Mouse (Mus musculus) limb, embryonic 13.5 days (tissue): Measurements from ENCODE around the gene Polr2i. TPM values are rescaled to one million over a fixed set of nuclear protein-coding genes. Genes with fewer than 3 reads are reported as not detected.

Source experiments
- ATAC-seq: fragments of 200-750 bp; cut with Nextera tagmentation; 2 replicates; pipeline ENCODE4 v1.8.0; 2017; ENCODE audit warnings: low read depth, moderate number of reproducible peaks, moderate TSS enrichment; ENCODE audit not compliant: low FRiP score
- H3K27ac ChIP-seq: fragments of 300-500 bp; sonication (generic); 2 replicates; pipeline ENCODE4 v1.5.1; 2015; ENCODE audit warnings: inconsistent platforms, mild to moderate bottlenecking, moderate library complexity
- H3K27me3 ChIP-seq: fragments of 300-500 bp; sonication (generic); 2 replicates; pipeline ENCODE4 v1.6.1; 2015; ENCODE audit warnings: mild to moderate bottlenecking, inconsistent platforms
- H3K36me3 ChIP-seq: fragments of 300-500 bp; sonication (generic); 2 replicates; pipeline ENCODE4 v1.6.1; 2015; ENCODE audit warnings: inconsistent platforms, mild to moderate bottlenecking, moderate library complexity
- H3K4me1 ChIP-seq: fragments of 300-500 bp; sonication (generic); 2 replicates; pipeline ENCODE4 v1.6.1; 2015; ENCODE audit warnings: inconsistent platforms
- H3K4me2 ChIP-seq: fragments of 300-500 bp; sonication (generic); replicated peaks from 2 replicates; pipeline ENCODE4 v1.6.1; 2015; ENCODE audit warnings: inconsistent platforms, mild to moderate bottlenecking, moderate library complexity
- H3K4me3 ChIP-seq: fragments of 300-500 bp; sonication (generic); 2 replicates; pipeline ENCODE4 v1.5.1; 2015; ENCODE audit warnings: moderate library complexity, mild to moderate bottlenecking, inconsistent platforms
- H3K9ac ChIP-seq: fragments of 300-500 bp; sonication (generic); 2 replicates; pipeline ENCODE4 v1.6.1; 2015; ENCODE audit warnings: mild to moderate bottlenecking, inconsistent platforms
- H3K9me3 ChIP-seq: fragments of 300-500 bp; sonication (generic); 2 replicates; pipeline ENCODE4 v1.6.1; 2016; ENCODE audit warnings: inconsistent platforms
- WGBS: fragments of 180-500 bp; shearing (Covaris S2); methylation state at CpG from one replicate; pipeline ENCODE4 v1.1.7; 2015; 5-methylcytosine and 5-hydroxymethylcytosine counted together
- polyA plus RNA-seq: library from polyadenylated mRNA; unstranded; fragments of >200 nt; fragmentation: Nextera tagmentation; extraction: Ambion mirVana; gene quantifications from 2 replicates; pipeline ENCODE4 v1.2.1, GENCODE M21; 2015

The Polr2i gene
- polyA plus RNA-seq, 1 experiment from 2014 or later = 171 TPM

DNA sequence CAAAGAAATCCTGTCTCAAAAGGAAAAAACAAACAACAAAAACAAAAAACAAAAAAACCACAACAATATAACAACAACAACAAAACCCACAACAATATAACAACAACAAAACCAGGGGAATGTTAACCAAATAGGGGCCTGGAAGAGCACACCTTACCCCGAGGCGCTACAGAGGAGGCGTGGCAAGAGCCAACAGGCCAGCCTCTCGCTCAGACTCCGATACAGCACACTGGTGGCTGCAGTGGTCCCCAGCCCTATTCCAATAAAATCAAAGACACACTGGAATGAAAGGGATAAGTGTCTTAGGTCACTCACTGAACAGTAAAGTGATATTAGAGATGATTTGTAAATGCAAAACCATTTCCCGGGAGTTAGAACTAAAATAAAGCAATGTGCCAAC lies 47.8 kb downstream of the Polr2i start:
- no peaks in the 10 kb centered on the region for H3K27me3 ChIP-seq
- 0 out of 2 replicates have a peak overlapping the region, but pooled peaks have one; percentile 15 for H3K27ac ChIP-seq

DNA sequence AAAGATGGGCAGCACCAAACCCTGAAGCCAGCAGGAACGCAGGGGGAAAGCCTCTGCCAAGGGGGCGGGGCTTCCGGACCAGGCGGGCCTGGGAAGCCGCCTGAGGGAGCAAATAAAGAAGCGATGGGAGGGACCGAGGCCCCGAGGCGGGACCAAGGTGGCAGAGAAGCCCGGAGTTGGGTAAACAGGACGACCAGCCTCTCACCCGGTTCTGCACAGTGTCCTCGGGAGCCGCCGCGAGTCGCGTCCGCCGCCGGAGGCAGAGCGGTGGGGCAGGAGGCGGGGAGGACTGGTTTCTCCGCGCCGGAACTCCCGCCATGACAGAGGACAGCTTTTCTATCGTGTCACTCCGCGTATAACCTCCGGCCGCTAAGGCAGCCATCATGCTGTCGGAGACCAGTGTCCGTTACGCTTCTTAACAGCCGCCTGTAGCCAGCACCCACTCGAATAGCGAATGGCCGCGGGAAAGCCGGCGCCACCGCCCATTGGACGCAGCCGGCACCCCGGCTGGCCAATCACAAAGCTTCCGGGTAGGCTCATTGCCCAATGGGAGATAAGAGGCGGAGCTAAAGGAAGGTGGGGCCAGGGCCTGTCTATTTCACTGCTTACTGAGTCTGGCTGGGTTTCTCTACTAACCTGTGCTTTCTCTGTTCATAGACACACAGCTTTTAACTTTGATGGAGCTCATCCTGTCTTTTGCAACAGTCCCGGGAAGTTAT lies 48.4 kb downstream of the Polr2i start, which contains the start of the genes Thap8 and Wdr62:
Thap8 (plus strand) TSS at position 144 of the 719 bp plus-strand sequence.
Wdr62 (minus strand) TSS at position 469 of the 719 bp plus-strand sequence.
- no peaks in the 10 kb centered on the region for H3K27me3 ChIP-seq
- peak within 1 kb of the TSS; percentile 65 for H3K4me3 ChIP-seq
- H3K4me1 ChIP-seq = peaks cover 13% of the 10 kb centered on the region
- H3K4me2 ChIP-seq = peak within 1 kb of the TSS; percentile 82
- H3K27ac ChIP-seq = peak within 1 kb of the TSS; percentile 97
- H3K9ac ChIP-seq = peak within 1 kb of the TSS; percentile 55
- no peaks in the 10 kb centered on the region for H3K36me3 ChIP-seq
- under 1% methylated on average over 49 of the region's 49 CpGs for WGBS
- peak; percentile 95 for ATAC-seq
- no peaks in the 10 kb centered on the region for H3K9me3 ChIP-seq

More for the DNA sequence above, 47.8 kb downstream of the Polr2i start:
- peak overlapping the region; percentile 82 for H3K4me2 ChIP-seq
- peaks cover 13% of the 10 kb centered on the region for H3K4me1 ChIP-seq
- H3K4me3 ChIP-seq = peak overlapping the region; percentile 65
- H3K9me3 ChIP-seq = no peaks in the 10 kb centered on the region
- ATAC-seq = no peak
- H3K9ac ChIP-seq = peak overlapping the region; percentile 53; the same call in 1 of the 2 replicates
- H3K36me3 ChIP-seq = no peaks in the 10 kb centered on the region
- WGBS = 0% methylated on average over 6 of the region's 6 CpGs

DNA sequence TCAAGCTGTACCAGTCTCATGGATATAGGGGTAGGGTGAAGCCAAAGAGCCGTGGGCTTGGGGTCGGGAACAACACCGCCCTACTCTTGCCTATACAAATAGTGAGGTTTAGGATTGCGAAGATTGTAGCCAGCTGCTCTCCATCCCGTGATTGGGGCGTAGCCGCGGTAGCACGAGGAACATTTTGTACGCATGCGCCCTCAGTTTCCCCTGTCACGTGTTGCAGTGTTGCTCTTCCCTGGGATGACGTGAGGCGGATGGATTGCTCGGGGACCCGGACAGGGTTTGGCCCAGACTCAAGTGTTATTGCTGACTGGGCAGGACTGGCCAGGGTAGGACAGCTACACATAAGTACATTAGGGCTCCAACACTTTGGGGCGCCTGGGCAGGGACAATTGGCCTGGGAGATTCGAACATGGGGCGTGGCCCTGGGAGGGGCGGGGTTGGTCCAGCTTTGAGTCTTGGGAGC lies 49.0 kb downstream of the Polr2i start:
- Histone ChIP-seq H3K27me3 (no peaks in the 10 kb centered on the region), H3K27ac (peak overlapping the region; percentile 97), H3K36me3 (no peaks in the 10 kb centered on the region), H3K9ac (peak overlapping the region; percentile 55), H3K4me3 (peak overlapping the region; percentile 65), H3K4me2 (peak overlapping the region; percentile 82), H3K9me3 (no peaks in the 10 kb centered on the region), H3K4me1 (peaks cover 16% of the 10 kb centered on the region)
- ATAC-seq = peak; percentile 89
- under 1% methylated on average over 20 of the region's 20 CpGs for WGBS

DNA sequence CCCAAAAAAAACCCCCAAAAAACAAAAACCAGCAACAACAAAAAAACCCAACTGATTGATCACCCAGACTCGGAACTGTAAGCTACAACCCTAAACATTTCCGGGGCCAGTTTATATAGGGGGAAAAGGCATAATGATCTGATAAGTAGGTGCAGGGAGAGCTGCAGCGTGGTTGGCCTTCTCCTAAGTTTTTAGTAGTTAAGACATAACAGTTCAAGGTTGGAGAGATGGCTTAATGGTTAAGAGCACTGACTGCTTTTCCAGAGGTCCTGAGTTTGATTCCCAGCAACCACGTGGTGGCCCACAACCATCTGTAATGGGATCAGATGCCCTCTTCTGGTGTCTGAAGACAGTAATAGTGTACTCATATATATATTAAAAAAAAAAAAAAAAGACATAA lies 49.8 kb downstream of the Polr2i start:
- Histone ChIP-seq H3K36me3 (no peaks in the 10 kb centered on the region), H3K9me3 (no peaks in the 10 kb centered on the region), H3K4me2 (peak overlapping the region; percentile 82), H3K4me1 (peaks cover 16% of the 10 kb centered on the region), H3K4me3 (peak overlapping the region; percentile 65), H3K27ac (no peak overlapping the region), H3K27me3 (no peaks in the 10 kb centered on the region), H3K9ac (no peak overlapping the region)
- ATAC-seq = no peak
- 77% methylated on average over 4 of the region's 4 CpGs for WGBS

DNA sequence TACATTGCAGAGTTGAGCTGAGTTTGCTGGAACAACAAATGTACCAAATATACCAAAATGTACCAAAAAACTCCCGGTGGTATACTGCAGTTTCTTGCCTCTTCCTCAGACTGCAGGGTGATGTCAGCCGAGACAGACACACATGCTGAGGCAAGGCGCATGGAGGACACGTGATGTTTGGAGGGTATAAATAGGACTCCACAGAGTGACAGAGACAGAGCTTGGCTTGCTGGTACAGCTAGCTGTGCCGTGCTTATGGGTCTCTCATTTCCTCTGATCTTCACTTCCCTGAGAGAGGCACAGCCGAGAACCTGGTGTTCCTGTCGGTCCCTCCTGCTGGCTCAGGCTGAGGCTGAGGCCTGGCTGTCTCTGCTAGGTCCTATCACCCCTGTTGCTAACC lies 51.0 kb downstream of the Polr2i start:
- no peak for ATAC-seq
- no peak overlapping the region for H3K4me2 ChIP-seq
- peaks cover 16% of the 10 kb centered on the region for H3K4me1 ChIP-seq
- H3K4me3 ChIP-seq = no peak overlapping the region
- no peaks in the 10 kb centered on the region for H3K27me3 ChIP-seq
- H3K27ac ChIP-seq = no peak overlapping the region
- no peak overlapping the region for H3K9ac ChIP-seq
- H3K9me3 ChIP-seq = no peaks in the 10 kb centered on the region
- 82% methylated on average over 7 of the region's 7 CpGs for WGBS
- no peaks in the 10 kb centered on the region for H3K36me3 ChIP-seq

Other genes starting within 250 kb of the Polr2i start
- 27.2 and 27.9 TPM in 2 replicates for gene Zfp568, start 248.0 kb upstream of the Polr2i start, polyA plus RNA-seq
- gene Zfp14, start 180.6 kb upstream of the Polr2i start, polyA plus RNA-seq = 6.1 and 6.8 TPM in 2 replicates
- 8.8 and 9.7 TPM in 2 replicates for gene Zfp82, start 159.0 kb upstream of the Polr2i start, polyA plus RNA-seq
- 2.3 and 3.3 TPM in 2 replicates for gene Gm26920, start 141.5 kb upstream of the Polr2i start, polyA plus RNA-seq
- 18.8 and 20.6 TPM in 2 replicates for gene Zfp566, start 141.4 kb upstream of the Polr2i start, polyA plus RNA-seq
- gene Zfp260, start 137.2 kb upstream of the Polr2i start, polyA plus RNA-seq = 147 and 154 TPM in 2 replicates
- gene Zfp382, start 110.0 kb upstream of the Polr2i start, polyA plus RNA-seq = 13.8 and 14.6 TPM in 2 replicates
- 22.2 and 22.4 TPM in 2 replicates for gene Zfp146, start 62.2 kb upstream of the Polr2i start, polyA plus RNA-seq
- 1.8 and 2.4 TPM in 2 replicates for gene Cox7a1, start 47.8 kb upstream of the Polr2i start, polyA plus RNA-seq
- 94.9 and 100 TPM in 2 replicates for gene Capns1, start 33.1 kb upstream of the Polr2i start, polyA plus RNA-seq
- gene Tbcb, start 324 bp downstream of the Polr2i start, polyA plus RNA-seq = 219 and 220 TPM in 2 replicates
- gene Ovol3, start 3.8 kb downstream of the Polr2i start, polyA plus RNA-seq = 0.28 TPM in 1 of 2 replicates, not detected in the other
- 0.28 and 0.48 TPM in 2 replicates for gene Thap8, start 48.1 kb downstream of the Polr2i start, polyA plus RNA-seq
- gene Wdr62, start 48.5 kb downstream of the Polr2i start, polyA plus RNA-seq = 8.5 and 9.2 TPM in 2 replicates
- gene Clip3, start 59.8 kb downstream of the Polr2i start, polyA plus RNA-seq = 51.2 and 51.5 TPM in 2 replicates
- gene Alkbh6, start 76.8 kb downstream of the Polr2i start, polyA plus RNA-seq = 94.2 and 99.2 TPM in 2 replicates
- 89.9 and 90.4 TPM in 2 replicates for gene Syne4, start 82.9 kb downstream of the Polr2i start, polyA plus RNA-seq
- 0.95 and 1.2 TPM in 2 replicates for gene E130208F15Rik, start 89.8 kb downstream of the Polr2i start, polyA plus RNA-seq
- 20.0 and 22.4 TPM in 2 replicates for gene Sdhaf1, start 91.9 kb downstream of the Polr2i start, polyA plus RNA-seq
- gene Lrfn3, start 130.8 kb downstream of the Polr2i start, polyA plus RNA-seq = 6.8 and 7.5 TPM in 2 replicates
- 29.7 and 32.7 TPM in 2 replicates for gene Tyrobp, start 181.8 kb downstream of the Polr2i start, polyA plus RNA-seq
- gene Hcst, start 187.9 kb downstream of the Polr2i start, polyA plus RNA-seq = 0.64 and 0.68 TPM in 2 replicates
- 1.3 and 2.0 TPM in 2 replicates for gene Nfkbid, start 189.8 kb downstream of the Polr2i start, polyA plus RNA-seq
- 38.4 and 44.2 TPM in 2 replicates for gene Aplp1, start 213.6 kb downstream of the Polr2i start, polyA plus RNA-seq
- gene Kirrel2, start 225.7 kb downstream of the Polr2i start, polyA plus RNA-seq = 0.20 and 0.23 TPM in 2 replicates
- gene Nphs1, start 226.4 kb downstream of the Polr2i start, polyA plus RNA-seq = 0.09 TPM in 2 replicates